In the genomic region with DNA sequence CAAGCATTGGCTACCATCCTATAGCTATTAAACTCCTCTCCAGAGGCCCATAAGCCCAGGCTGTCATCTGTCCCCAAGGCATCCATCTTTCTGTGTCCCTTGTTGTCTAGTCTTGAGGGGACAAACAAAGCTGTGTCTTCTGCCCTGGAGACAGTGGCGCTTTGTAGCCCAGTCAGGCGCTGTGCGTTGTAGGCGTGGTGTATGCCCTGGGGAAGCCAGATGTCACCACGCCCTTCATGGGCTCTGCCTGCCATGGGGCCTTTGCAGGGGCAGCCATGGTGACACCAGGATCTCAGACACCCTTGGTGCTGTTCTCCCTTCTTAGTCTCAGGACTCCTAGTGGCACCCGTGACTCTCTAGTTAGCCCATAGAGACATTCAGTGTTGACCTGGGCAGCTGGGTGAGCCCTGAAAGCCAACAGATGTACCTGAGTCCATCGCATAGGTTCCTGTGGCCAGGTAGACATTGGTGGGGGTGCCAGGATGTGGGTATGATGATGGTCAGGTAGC, we compare ENCODE assay signal across 8 mouse cellular contexts. TPM values are rescaled to one million over a fixed set of nuclear protein-coding genes. Genes with fewer than 3 reads are reported as not detected.
A peak's percentile ranks its signal among the peaks of the same experiment; 100 is the strongest.
DNase-seq lines count a peak whose midpoint lies in the region; ATAC-seq and TF ChIP-seq lines count a peak whose summit lies in the region.

No protein-coding gene starts in this region.

- no peak for TF ChIP-seq EP300 in liver, postnatal 0 days (IDR thresholded peaks at IDR 0.05; ENCODE audit: low read depth)

- no peak for TF ChIP-seq CTCF in G1E (IDR thresholded peaks at IDR 0.05; ENCODE audit: low read depth, low read length)
- TF ChIP-seq CTCF in liver, postnatal 0 days (IDR thresholded peaks at IDR 0.05; ENCODE audit: low read depth), result 0 out of 2 replicates have a peak, but pooled peaks have one; percentile 11

- peak overlapping the region; percentile 82 for H3K9ac ChIP-seq in heart, embryonic 14.5 days (ENCODE audit: low read length)
- peak overlapping the region; percentile 69 for H3K9ac ChIP-seq in forebrain, embryonic 14.5 days (ENCODE audit: low read length)
- peak overlapping the region; percentile 65 for H3K9ac ChIP-seq in liver, postnatal 0 days (replicated peaks)

- H3K27me3 ChIP-seq in heart, embryonic 14.5 days (ENCODE audit: control insufficient read depth, insufficient read depth, low read length), result no peaks in the 10 kb centered on the region
- H3K27me3 ChIP-seq in G1E (ENCODE audit: insufficient read depth, low read length), result no peaks in the 10 kb centered on the region
- H3K27me3 ChIP-seq in forebrain, embryonic 14.5 days (replicated peaks; ENCODE audit: control insufficient read depth, insufficient read depth, low read length), result no peaks in the 10 kb centered on the region
- no peaks in the 10 kb centered on the region for H3K27me3 ChIP-seq in liver, postnatal 0 days (ENCODE audit: insufficient read depth, low read length)

- H3K4me2 ChIP-seq in heart, embryonic 14.5 days (ENCODE audit: low read length), result peak overlapping the region; percentile 94
- H3K4me2 ChIP-seq in forebrain, embryonic 14.5 days (ENCODE audit: low read length), result peak overlapping the region; percentile 89
- H3K4me2 ChIP-seq in liver, postnatal 0 days (ENCODE audit: low read depth, low read length), result peak overlapping the region; percentile 84

- intact Hi-C loops in heart, postnatal 14 days (cut with DNase I), result no loop called here

- H3K36me3 ChIP-seq in heart, embryonic 14.5 days (ENCODE audit: control insufficient read depth, insufficient read depth, low read length), result peaks cover 30% of the 10 kb centered on the region
- peaks cover 52% of the 10 kb centered on the region for H3K36me3 ChIP-seq in G1E (replicated peaks)
- H3K36me3 ChIP-seq in forebrain, embryonic 14.5 days (ENCODE audit: control insufficient read depth, insufficient read depth, low read length), result peaks cover 30% of the 10 kb centered on the region
- H3K36me3 ChIP-seq in liver, postnatal 0 days (replicated peaks; ENCODE audit: insufficient read depth, low read length), result peaks cover 29% of the 10 kb centered on the region

- 84% methylated on average over 7 of the region's 7 CpGs for WGBS in heart, embryonic 14.5 days
- 94% methylated on average over 7 of the region's 7 CpGs for WGBS in forebrain, embryonic 14.5 days
- WGBS in liver, postnatal 0 days (ENCODE audit: insufficient replicate concordance), result 56% methylated on average over 7 of the region's 7 CpGs

- no peak for DNase-seq in heart, postnatal 14 days
- DNase-seq in G1E (ENCODE audit: low spot score), result peak; percentile 80
- no peak for DNase-seq in forebrain, embryonic 14.5 days (ENCODE audit: low spot score)
- peak; percentile 80 for DNase-seq in liver, postnatal 0 days
- no peak for DNase-seq in urinary bladder, postnatal 10 days (ENCODE audit: low spot score)
- no peak for DNase-seq in layer of hippocampus, adult 11-12 months (ENCODE audit: low spot score)
- no peak for DNase-seq in gastrocnemius, postnatal 10 days

- H3K27ac ChIP-seq in heart, embryonic 14.5 days (replicated peaks in 1 of 2; ENCODE audit: control insufficient read depth in 1 of 2, insufficient read depth in 1 of 2, low read depth in 2 of 2, low read length in 2 of 2), result no peak overlapping the region
- H3K27ac ChIP-seq in forebrain, embryonic 14.5 days (ENCODE audit: low read depth, low read length), result no peak overlapping the region
- H3K27ac ChIP-seq in liver, postnatal 0 days (ENCODE audit: low read depth), result peak overlapping the region; percentile 92

- H3K4me1 ChIP-seq in heart, embryonic 14.5 days (ENCODE audit: control insufficient read depth in 2 of 2, insufficient read depth in 2 of 2, low read length in 2 of 2), result peaks cover 10 to 13% of the 10 kb centered on the region in 2 experiments
- H3K4me1 ChIP-seq in G1E (ENCODE audit: insufficient read depth, low read depth, low read length), result peaks cover 66% of the 10 kb centered on the region
- H3K4me1 ChIP-seq in forebrain, embryonic 14.5 days (ENCODE audit: control insufficient read depth, insufficient read depth, low read length), result peaks cover 14% of the 10 kb centered on the region
- H3K4me1 ChIP-seq in liver, postnatal 0 days (ENCODE audit: insufficient read depth), result peaks cover 35% of the 10 kb centered on the region

- H3K4me3 ChIP-seq in heart, embryonic 14.5 days (ENCODE audit: control insufficient read depth in 1 of 2, insufficient read depth in 1 of 2, low read depth in 1 of 2, low read length in 2 of 2), result peak overlapping the region in 1 of 2 experiments; percentile 85; a peak in 1 of 4 replicates
- H3K4me3 ChIP-seq in G1E (ENCODE audit: low read depth, low read length), result peak overlapping the region; percentile 96
- H3K4me3 ChIP-seq in forebrain, embryonic 14.5 days (ENCODE audit: low read depth, low read length), result peak overlapping the region; percentile 59; the same call in 1 of the 2 replicates
- H3K4me3 ChIP-seq in liver, postnatal 0 days (ENCODE audit: low read depth, low read length), result peak overlapping the region; percentile 87

- no peaks in the 10 kb centered on the region for H3K9me3 ChIP-seq in heart, embryonic 14.5 days (ENCODE audit: control insufficient read depth, low read length)
- no peaks in the 10 kb centered on the region for H3K9me3 ChIP-seq in G1E (replicated peaks)
- no peaks in the 10 kb centered on the region for H3K9me3 ChIP-seq in forebrain, embryonic 14.5 days (replicated peaks; ENCODE audit: control insufficient read depth, low read length)
- H3K9me3 ChIP-seq in liver, postnatal 0 days (ENCODE audit: low read length), result no peaks in the 10 kb centered on the region

- no peak for ATAC-seq in heart, embryonic 14.5 days (ENCODE audit: insufficient number of reproducible peaks, insufficient read depth, low FRiP score, low read depth)
- ATAC-seq in G1E (ENCODE audit: extremely low read depth, insufficient number of reproducible peaks, low FRiP score, poor library complexity, severe bottlenecking), result peak; percentile 77
- ATAC-seq in forebrain, embryonic 14.5 days, result no peak
- peak; percentile 40 for ATAC-seq in liver, postnatal 0 days

RNA-seq across cellular contexts. Expression of gene Adat3, which starts 1.4 kb away (rescaled TPM):
- 2.6 and 3.6 TPM in 2 replicates for polyA plus RNA-seq in heart, embryonic 14.5 days (2014; fragmentation: Nextera tagmentation; extraction: Ambion mirVana)
- 1 to 10 TPM; 1.6 to 1.8 TPM for total RNA-seq in heart, postnatal 14 days (2021)
- total RNA-seq in G1E (2014; fragmentation: Nextera tagmentation), result not detected in 2 replicates
- 1.2 and 1.6 TPM in 2 replicates for total RNA-seq in G1E (2017)
- polyA plus RNA-seq in G1E (2012), result 19.4 and 23.5 TPM in 2 replicates
- 3.6 and 7.4 TPM in 2 replicates for polyA plus RNA-seq in forebrain, embryonic 14.5 days (2014; fragmentation: Nextera tagmentation; extraction: Ambion mirVana)
- 2.1 and 2.6 TPM in 2 replicates for polyA plus RNA-seq in liver, postnatal 0 days (2015; fragmentation: Nextera tagmentation; extraction: Ambion mirVana)
- total RNA-seq in gastrocnemius, postnatal 10 days (2021), result 1 to 10 TPM in 1 of 2 experiments, under 1 TPM in 1; 0.99 to 1.3 TPM

RNA-seq across cellular contexts. Expression of gene Scamp4, which starts 1.4 kb away (rescaled TPM):
- 65.9 and 67.1 TPM in 2 replicates for polyA plus RNA-seq in heart, embryonic 14.5 days (2014; fragmentation: Nextera tagmentation; extraction: Ambion mirVana)
- total RNA-seq in heart, postnatal 14 days (2021), result 10 to 100 TPM; 19.8 to 23.5 TPM
- total RNA-seq in G1E (2014; fragmentation: Nextera tagmentation), result 37.5 and 39.4 TPM in 2 replicates
- 12.7 and 12.9 TPM in 2 replicates for total RNA-seq in G1E (2017)
- 72.8 and 87.0 TPM in 2 replicates for polyA plus RNA-seq in G1E (2012)
- polyA plus RNA-seq in forebrain, embryonic 14.5 days (2014; fragmentation: Nextera tagmentation; extraction: Ambion mirVana), result 57.7 and 61.9 TPM in 2 replicates
- 27.5 and 29.2 TPM in 2 replicates for polyA plus RNA-seq in liver, postnatal 0 days (2015; fragmentation: Nextera tagmentation; extraction: Ambion mirVana)
- 10 to 100 TPM; 18.4 to 23.9 TPM for total RNA-seq in gastrocnemius, postnatal 10 days (2021)

RNA-seq across cellular contexts. Expression of gene Gm49322, which starts 1.8 kb away (rescaled TPM):
- polyA plus RNA-seq in heart, embryonic 14.5 days (2014; fragmentation: Nextera tagmentation; extraction: Ambion mirVana), result 0.88 and 1.4 TPM in 2 replicates
- total RNA-seq in heart, postnatal 14 days (2021), result under 1 TPM; 0.55 to 0.71 TPM
- total RNA-seq in G1E (2014; fragmentation: Nextera tagmentation) (1.1 and 2.2 TPM in 2 replicates), G1E (2017) (0.82 and 1.2 TPM in 2 replicates)
- 2.4 and 2.8 TPM in 2 replicates for polyA plus RNA-seq in G1E (2012)
- 1.1 and 1.6 TPM in 2 replicates for polyA plus RNA-seq in forebrain, embryonic 14.5 days (2014; fragmentation: Nextera tagmentation; extraction: Ambion mirVana)
- 0.20 and 0.52 TPM in 2 replicates for polyA plus RNA-seq in liver, postnatal 0 days (2015; fragmentation: Nextera tagmentation; extraction: Ambion mirVana)
- total RNA-seq in gastrocnemius, postnatal 10 days (2021), result 1 to 10 TPM in 1 of 2 experiments, under 1 TPM in 1; 0.45 to 1.2 TPM

RNA-seq across cellular contexts. Expression of gene Abhd17a, which starts 13.9 kb away (rescaled TPM):
- 119 and 141 TPM in 2 replicates for polyA plus RNA-seq in heart, embryonic 14.5 days (2014; fragmentation: Nextera tagmentation; extraction: Ambion mirVana)
- 10 to 100 TPM; 73.0 to 75.1 TPM for total RNA-seq in heart, postnatal 14 days (2021)
- total RNA-seq in G1E (2014; fragmentation: Nextera tagmentation), result 12.4 and 14.6 TPM in 2 replicates
- 37.8 and 44.0 TPM in 2 replicates for total RNA-seq in G1E (2017)
- 574 and 928 TPM in 2 replicates for polyA plus RNA-seq in G1E (2012)
- polyA plus RNA-seq in forebrain, embryonic 14.5 days (2014; fragmentation: Nextera tagmentation; extraction: Ambion mirVana), result 118 and 126 TPM in 2 replicates
- polyA plus RNA-seq in liver, postnatal 0 days (2015; fragmentation: Nextera tagmentation; extraction: Ambion mirVana), result 50.2 and 59.3 TPM in 2 replicates
- total RNA-seq in gastrocnemius, postnatal 10 days (2021), result 10 to 100 TPM; 69.6 to 73.3 TPM

RNA-seq across cellular contexts. Expression of gene Csnk1g2, which starts 18.6 kb away (rescaled TPM):
- polyA plus RNA-seq in heart, embryonic 14.5 days (2014; fragmentation: Nextera tagmentation; extraction: Ambion mirVana), result 64.8 and 65.0 TPM in 2 replicates
- total RNA-seq in heart, postnatal 14 days (2021), result 100 to 1,000 TPM; 123 to 131 TPM
- 91.3 and 110 TPM in 2 replicates for total RNA-seq in G1E (2014; fragmentation: Nextera tagmentation)
- total RNA-seq in G1E (2017), result 189 and 193 TPM in 2 replicates
- 470 and 513 TPM in 2 replicates for polyA plus RNA-seq in G1E (2012)
- polyA plus RNA-seq in forebrain, embryonic 14.5 days (2014; fragmentation: Nextera tagmentation; extraction: Ambion mirVana), result 35.9 and 49.2 TPM in 2 replicates
- polyA plus RNA-seq in liver, postnatal 0 days (2015; fragmentation: Nextera tagmentation; extraction: Ambion mirVana), result 41.4 and 45.8 TPM in 2 replicates
- total RNA-seq in gastrocnemius, postnatal 10 days (2021), result 100 to 1,000 TPM; 121 to 141 TPM

Comparison
In these comparisons a context has a peak if more than half of its experiments do, and no peak if none do; other contexts are left out.
1. ATAC-seq: peak in G1E (single experiment) and liver, postnatal 0 days (single experiment); none in heart, embryonic 14.5 days (single experiment) and forebrain, embryonic 14.5 days (single experiment).
2. DNase-seq: peak in G1E (single experiment) and liver, postnatal 0 days (single experiment); none in heart, postnatal 14 days (0 of 2), forebrain, embryonic 14.5 days (single experiment), urinary bladder, postnatal 10 days (single experiment), layer of hippocampus, adult 11-12 months (single experiment) and gastrocnemius, postnatal 10 days (single experiment).
3. Peak in every context shown above with its lines, with median percentiles within 50 percentile points of each other: H3K4me2 ChIP-seq and H3K9ac ChIP-seq.